Mouse (Mus musculus) heart, adult 11 months (tissue): ENCODE measurements at regions not wholly inside any gene's neighbourhood (a gene's known extent, or its start where the extent isn't known, plus 50 kb on each side); places are given as distances from the start of the nearest gene placed in this dataset.

ENCODE experiments used
- DNase-seq: peaks from one replicate; pipeline ENCODE4 v3.0.0; 2022

DNA sequence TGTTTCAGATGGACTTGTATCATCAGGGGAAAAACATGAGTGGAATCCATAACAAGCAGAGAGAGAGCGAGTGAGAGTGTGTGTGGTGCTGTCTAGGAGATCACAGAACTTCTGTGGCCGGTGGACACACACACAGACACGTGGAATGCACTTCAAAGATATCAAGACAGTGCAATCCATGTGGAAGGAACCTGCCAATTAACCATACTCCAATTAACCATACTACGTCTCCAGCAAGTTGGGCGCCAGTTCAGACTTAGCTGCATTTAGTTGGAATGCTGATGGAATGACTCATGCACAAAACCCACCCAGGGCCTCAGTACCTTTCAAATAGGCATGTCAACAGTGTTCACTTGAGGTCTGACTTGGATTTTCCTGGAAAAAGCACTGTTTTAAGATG is 172.8 kb upstream of the Rnd3 start:
- DNase-seq = no peak

DNA sequence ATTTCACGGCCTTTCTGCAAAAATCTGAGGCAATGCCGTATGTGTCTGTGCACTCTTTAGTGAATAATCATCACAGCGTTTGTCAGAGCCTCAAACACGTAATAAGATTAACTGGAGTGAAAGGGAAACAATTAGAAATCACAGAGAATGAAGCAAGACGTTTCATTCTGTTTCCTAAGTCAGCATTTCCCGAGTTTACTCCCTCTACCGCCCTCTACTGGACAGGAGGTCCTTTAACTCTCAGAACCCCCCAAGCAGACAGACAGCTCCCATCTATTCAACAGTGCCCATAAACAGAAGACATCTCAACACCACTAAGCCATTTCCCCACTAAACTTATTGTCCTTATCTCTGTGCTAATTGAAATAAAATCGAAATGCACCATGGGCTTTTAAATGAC is 167.5 kb upstream of the Rnd3 start:
- no peak for DNase-seq

- no peak for DNase-seq
Measured at GRCm38 (mm10) chr2:51313414-51313813, 164.5 kb upstream of the Rnd3 start.

DNA sequence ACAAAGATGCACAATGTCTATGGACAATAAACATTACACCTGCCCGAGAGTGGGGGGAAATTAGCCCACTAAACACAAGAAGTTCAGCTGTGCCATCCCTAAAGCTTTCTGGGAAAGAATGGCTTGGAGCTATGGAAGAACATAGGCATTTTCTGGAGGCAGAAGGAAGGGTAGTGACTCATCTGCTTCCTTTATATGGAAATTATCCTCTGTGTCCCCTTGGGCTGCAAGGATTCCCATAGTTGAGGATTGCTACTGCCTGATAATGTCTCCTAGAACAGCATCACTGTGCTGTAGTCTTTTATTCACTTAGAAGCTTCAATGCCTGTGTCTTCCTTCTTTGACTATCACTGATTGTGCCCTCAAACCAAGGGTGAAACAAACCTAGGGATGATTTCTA is 157.3 kb upstream of the Rnd3 start:
- no peak for DNase-seq

DNA sequence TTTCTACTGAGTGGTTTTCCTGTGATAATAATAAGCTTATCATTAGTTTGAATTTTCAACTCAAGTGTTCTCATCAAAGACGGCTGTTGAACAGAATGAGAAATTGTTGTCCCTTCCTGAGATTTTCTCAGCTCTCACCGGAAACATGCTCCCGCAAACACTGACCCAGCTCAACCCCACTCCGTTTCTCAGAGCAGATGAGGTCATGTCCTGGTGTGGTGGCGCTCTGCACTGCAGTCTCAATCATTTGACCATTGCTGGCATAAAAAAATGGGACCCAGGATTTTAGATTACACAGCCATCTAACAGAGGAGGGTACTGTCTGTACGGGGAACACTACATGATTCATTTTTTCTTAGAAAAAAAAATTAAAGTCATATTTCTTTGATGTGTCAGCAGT is 156.5 kb upstream of the Rnd3 start:
- DNase-seq = peak; percentile 98

GRCm38 (mm10) chr2:51304694-51305093 is 155.8 kb upstream of the Rnd3 start:
- no peak for DNase-seq

DNA sequence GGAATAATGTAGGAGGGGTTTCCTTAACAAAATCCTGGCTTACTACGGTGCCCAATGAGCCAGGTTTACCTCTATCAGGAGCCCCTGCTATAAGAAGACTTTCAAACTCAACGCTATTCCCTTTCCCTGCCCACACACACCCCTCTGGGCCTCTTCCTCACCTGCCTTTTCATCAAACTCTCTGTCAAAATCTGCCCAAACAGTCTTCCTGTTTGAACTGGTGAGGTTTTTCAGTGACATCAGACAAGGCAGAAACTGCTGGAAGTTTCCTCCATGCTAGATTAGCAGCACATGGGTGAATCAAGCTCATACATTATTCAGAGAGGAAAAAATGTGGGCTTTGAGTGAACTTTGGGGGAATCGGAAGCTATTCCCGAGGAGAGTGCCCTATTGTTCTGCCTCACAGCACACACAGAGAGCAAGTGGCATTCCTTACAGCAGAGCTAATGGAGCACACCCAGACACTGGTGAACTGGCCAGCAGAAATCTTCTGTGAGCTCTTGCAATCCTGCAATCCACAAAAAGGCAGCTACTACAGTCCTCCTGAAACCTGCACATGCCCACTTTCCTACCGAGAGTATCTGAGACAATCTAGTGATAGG is 141.8 kb upstream of the Rnd3 start:
- DNase-seq = no peak

DNA sequence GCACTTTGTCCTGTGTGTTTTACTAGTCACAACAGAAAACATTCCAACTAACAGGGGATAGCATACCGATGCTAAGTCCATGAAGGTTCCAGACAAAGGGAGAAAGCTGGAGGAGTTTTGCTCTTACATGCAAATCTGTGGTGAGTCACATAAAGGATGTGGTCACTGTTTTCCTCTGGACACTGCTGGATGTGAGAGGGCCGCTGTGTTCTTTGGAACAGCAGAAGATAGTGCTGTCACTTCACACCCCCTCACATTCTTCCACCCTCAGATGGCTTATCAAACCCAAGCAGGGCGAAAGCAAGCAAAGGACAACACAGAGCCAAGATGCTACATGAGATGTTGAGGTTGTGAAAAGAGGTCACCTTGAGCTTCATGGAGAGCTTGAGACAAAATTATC is 139.8 kb upstream of the Rnd3 start:
- peak; percentile 94 for DNase-seq

DNA sequence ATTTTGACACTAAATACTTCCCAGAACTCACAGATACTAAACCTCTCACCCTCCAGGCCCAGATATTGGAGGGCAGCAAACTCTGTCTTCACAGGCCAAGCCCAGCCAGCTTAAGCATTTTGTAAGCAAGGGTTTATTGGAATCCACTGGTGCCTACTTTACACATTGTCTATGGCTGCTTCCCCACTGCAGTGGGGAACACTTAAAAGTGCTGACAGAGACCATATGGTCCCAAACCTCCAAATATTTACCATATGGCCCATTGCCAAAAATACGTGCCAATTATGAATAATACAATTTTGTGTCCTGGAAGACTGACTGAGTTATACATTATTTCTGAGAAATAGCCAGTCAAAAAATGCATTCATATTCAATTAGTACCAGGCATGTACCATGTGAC is 136.7 kb upstream of the Rnd3 start:
- DNase-seq = no peak

DNA sequence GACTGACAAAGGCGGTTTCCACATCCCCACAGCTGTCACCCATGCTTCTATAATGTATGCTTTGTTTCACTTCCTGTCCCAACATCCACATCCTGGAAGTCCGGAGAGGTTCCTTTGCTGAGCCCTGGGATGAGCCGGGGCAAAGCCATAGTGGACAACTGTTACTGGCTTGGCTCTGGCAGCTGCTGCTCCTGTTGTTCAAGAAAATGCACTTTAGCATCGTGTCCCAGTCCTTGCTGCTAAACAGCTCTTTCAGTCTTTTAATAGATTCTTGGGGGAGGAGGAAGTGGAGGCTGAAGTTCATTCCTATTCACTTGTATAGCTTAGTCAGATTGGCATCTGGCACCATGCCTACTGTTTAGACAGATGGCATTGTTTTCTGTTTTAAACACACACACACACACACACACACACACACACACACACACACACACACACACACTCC is 135.9 kb upstream of the Rnd3 start:
- DNase-seq = no peak

GRCm38 (mm10) chr2:51279396-51280045 is 130.6 kb upstream of the Rnd3 start:
- no peak for DNase-seq

- no peak for DNase-seq
Measured at GRCm38 (mm10) chr2:51278824-51279223, 129.9 kb upstream of the Rnd3 start.

- DNase-seq = no peak
Measured at GRCm38 (mm10) chr2:51278356-51278755, 129.4 kb upstream of the Rnd3 start.

- DNase-seq = no peak
Measured at GRCm38 (mm10) chr2:51276591-51276990, 127.7 kb upstream of the Rnd3 start.

- no peak for DNase-seq
Measured at GRCm38 (mm10) chr2:51273300-51273699, 124.4 kb upstream of the Rnd3 start.

GRCm38 (mm10) chr2:51268532-51268931 is 119.6 kb upstream of the Rnd3 start:
- no peak for DNase-seq

DNA sequence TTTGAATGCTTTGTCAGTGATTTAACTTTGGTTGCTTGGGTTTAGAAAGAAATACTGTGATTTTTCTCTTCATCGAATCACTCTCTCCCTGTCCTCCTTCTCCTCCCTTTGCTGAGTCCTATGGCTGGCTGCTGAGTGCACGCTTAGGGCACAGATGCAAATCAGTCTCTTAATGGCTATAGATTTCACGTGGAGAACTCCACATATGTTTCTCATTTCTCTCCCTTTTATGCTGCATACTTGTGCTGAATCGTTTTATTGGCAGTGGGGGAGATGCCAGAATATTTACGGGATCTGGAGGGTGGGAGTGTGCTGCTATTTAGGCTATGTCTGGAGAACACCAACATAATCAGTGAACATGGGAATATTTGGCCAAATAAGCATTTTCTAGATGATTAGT is 118.8 kb upstream of the Rnd3 start:
- DNase-seq = no peak

- DNase-seq = no peak
Measured at GRCm38 (mm10) chr2:51262506-51262905, 113.6 kb upstream of the Rnd3 start.

DNA sequence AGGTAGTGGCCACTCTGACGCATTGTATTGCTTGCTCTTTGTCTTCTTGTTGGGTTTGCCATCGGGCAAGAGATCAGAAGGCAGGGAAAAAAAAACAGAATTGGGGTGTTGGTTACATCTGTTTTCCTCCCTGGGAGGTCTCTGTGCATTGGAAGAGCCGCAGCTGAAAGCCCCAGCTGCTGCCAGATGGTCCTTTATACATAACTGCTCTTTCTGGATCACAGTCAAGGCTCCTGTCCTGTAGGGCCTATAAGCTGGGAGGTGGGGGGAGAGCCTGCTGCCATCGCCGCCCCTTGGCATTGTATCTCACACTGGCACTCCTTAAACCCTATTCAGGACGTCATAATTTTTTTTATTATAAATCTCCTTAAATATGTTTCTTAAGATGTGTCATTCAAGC is 101.9 kb upstream of the Rnd3 start:
- no peak for DNase-seq

- no peak for DNase-seq
Measured at GRCm38 (mm10) chr2:51241573-51241972, 92.7 kb upstream of the Rnd3 start.

- peak; percentile 39 for DNase-seq
Measured at GRCm38 (mm10) chr2:51240000-51240399, 91.1 kb upstream of the Rnd3 start.

GRCm38 (mm10) chr2:51238992-51239391 is 90.1 kb upstream of the Rnd3 start:
- peak; percentile 34 for DNase-seq

DNA sequence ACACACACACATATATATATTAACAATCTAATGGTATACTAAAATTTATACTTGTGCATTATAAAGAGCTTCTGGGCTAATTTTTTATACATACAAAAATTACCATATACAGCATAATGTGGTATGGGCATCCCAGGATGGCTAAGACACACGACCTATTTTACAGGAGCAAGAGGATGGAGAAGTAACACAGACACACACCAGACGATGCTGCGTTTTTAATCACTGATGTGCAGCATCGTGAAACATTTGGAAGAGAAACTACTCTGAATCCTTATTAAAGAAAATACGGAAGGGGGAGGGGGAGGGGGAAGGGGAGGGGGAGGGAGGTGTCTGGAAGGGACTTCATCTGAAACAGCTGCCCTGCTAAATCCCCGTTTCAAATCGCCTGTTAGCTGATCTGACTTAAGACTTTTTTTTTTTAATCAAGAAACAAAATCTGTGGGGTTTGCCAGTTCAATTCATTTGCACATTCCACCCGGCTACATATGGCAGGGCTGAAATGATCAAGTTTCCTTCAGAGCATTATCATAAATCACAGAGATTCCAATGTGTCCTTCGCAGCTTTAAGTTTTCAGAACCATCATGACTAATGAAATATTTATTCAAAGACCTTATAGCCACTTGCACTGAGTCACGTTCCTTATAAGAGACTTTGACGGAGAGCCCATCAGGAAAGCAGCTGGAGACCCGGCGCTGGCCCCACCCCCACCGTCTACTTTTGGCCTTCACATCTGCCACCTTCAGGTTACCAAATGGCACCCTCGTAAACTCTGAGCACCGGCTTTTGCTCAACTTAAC is 89.4 kb upstream of the Rnd3 start:
- DNase-seq = peak; percentile 56

GRCm38 (mm10) chr2:51237451-51237850 is 88.5 kb upstream of the Rnd3 start:
- peak; percentile 56 for DNase-seq
